Mouse (Mus musculus): ENCODE data around the gene Rnf24.

GRCm38 (mm10) chr2:131354049-131354448 lies 1.4 kb upstream of the Rnf24 start:
- no peak for TF ChIP-seq POLR2A (IDR thresholded peaks at IDR 0.05; ENCODE audit: extremely low read depth, insufficient read depth, low read length)
- TF ChIP-seq CTCF (IDR thresholded peaks at IDR 0.05; ENCODE audit: low read depth, low read length) = no peak
